Mouse (Mus musculus): ENCODE measurements around the gene Olfr983. TPM values are rescaled to one million over a fixed set of nuclear protein-coding genes. Genes with fewer than 3 reads are reported as not detected.

The Olfr983 gene
- total RNA-seq (2015), result not detected in 2 replicates
- total RNA-seq (2017), result not detected in 2 replicates

- ATAC-seq (ENCODE audit: poor library complexity, severe bottlenecking), result no peak
These were observed at the start of gene Olfr983 for GRCm38 (mm10) chr9:40093495-40093894. Gene Olfr983 (minus strand): TSS chr9:40093595.

GRCm38 (mm10) chr9:40141544-40141943 is 48.1 kb upstream of the Olfr983 start:
- ATAC-seq (ENCODE audit: poor library complexity, severe bottlenecking), result no peak

DNA sequence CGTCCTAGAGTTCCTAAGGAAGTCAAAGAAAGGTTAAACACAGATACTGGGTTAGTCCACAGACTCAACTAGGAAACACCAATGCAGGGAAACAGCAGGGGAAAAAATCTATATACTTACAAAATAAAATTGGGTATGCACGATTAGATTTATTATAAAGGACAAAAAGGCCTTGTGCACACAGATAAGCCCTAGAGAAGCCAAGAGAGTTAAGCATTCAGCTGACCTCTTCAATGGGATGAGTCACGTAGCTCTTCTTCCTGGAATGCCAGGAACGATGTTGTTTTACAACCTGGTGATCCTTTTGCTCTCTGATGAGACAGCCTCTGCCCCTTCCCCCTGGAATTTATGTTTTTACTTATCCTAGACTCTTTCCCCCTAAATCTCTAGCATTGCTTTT is 46.1 kb upstream of the Olfr983 start:
- ATAC-seq (ENCODE audit: poor library complexity, severe bottlenecking), result no peak

DNA sequence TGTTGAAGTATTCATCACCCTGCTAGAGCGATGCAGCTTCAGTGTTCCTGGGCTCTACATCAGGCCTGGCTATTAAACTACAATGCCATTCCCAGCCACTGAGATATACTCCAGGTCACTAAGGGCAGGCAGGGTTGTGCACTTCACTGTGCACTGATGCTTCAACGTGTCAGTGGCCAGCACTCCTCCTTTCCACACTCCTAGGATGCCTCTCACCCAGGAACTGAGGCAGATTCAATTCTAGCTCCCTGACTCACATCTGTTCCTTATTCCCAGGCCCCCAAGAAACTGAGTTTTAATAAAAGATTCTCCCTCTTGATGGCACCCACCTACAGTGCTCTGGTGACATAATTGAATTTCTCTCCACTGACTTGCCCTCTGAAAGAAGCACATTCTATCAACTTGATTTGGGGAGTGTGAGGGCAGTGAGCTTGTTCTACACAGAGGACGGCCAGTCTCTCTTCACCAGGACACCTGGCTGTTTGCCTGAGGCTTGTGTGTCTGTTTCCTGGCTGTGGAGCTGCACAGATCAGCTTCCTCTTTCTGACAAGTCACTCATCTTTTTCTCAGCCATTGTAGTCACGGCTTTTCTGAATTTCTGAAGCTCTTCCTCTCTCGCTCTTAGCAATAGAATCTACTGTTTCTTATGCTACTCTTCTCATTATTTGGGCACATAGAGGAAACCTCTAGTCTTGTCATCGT is 43.7 kb upstream of the Olfr983 start:
- ATAC-seq (ENCODE audit: poor library complexity, severe bottlenecking), result peak; percentile 87

DNA sequence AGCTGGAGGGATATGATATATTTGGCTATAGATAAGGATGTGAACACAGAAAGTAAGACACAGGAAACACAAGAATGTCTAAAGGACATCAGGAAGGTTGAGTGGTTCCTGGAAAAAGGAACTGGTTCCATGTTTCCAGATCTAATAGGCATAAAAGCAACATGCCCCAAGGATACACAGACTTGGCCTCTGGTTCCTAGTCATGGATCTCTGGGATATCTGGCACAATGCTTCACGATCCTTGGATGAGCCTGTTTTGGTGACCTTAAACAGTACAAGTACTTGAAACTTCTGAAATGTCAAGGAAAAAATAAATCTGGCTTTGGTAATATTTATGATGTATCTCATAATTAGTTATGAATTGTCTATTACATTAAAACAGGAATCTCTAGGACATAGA is 37.2 kb upstream of the Olfr983 start:
- ATAC-seq (ENCODE audit: poor library complexity, severe bottlenecking), result no peak

DNA sequence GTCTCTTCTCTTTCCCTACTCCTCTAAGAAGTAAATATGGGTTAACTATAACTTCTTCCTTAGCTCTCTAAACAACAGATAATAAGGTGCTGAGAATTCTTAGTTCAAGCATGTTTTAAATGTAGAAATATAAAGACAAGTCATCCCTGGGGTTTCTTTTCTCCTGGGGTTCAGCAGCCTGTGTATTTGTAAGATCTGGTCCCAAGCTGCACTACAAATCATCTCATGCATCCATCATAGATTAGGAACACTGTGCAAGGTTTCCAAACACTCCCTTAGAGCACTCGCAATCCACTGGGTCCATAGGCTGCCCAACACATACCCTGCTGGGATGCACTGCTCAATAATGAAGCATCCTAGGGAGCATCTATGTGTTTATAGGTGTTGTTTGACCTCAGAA is 36.7 kb upstream of the Olfr983 start, which contains the start of gene Olfr985:
Gene Olfr985 (minus strand): TSS at position 101 of the 400 bp plus-strand sequence.
- ATAC-seq (ENCODE audit: poor library complexity, severe bottlenecking), result no peak

- no peak for ATAC-seq (ENCODE audit: poor library complexity, severe bottlenecking)
These were observed 23.9 kb upstream of the Olfr983 start for GRCm38 (mm10) chr9:40117287-40117659.

DNA sequence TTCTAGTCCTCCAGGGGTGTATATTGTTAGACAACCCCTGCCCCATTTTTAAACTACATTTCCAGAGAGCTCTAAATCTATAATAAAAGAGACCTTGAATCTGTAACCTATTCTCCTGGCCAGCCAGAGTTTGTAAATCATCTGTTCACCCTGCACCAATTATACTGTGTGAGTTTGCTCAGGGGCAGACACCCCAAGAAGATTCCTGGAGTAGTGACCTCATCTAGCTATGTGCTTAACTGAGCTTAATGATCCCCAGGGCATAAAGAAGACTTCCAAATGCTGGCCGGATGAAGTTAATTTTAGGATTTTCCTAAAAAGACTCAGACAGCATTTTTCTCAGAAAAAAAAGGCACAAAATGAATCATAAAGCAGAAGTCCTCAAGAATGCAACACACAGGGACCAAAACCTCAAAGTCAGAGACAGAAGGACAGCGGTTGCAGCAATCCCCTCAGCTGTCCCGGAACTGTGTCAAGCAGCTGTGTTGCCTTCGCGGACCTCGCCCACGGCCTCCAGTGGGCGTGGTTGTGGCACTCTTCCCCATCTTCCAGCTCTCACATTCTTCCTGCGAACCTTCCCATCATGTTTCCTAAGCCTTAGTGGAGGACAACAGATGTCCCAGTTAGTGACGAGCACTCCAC is 23.4 kb upstream of the Olfr983 start:
- peak; percentile 100 for ATAC-seq (ENCODE audit: poor library complexity, severe bottlenecking)

- no peak for ATAC-seq (ENCODE audit: poor library complexity, severe bottlenecking)
These were observed 20.7 kb upstream of the Olfr983 start, which contains the start of gene Olfr984 for GRCm38 (mm10) chr9:40114106-40114505. Gene Olfr984 (minus strand): TSS chr9:40114206.

GRCm38 (mm10) chr9:40094769-40095168 is 1.4 kb upstream of the Olfr983 start:
- no peak for ATAC-seq (ENCODE audit: poor library complexity, severe bottlenecking)

- ATAC-seq (ENCODE audit: poor library complexity, severe bottlenecking), result no peak
These were observed 19.9 kb downstream of the Olfr983 start, which contains the start of gene Olfr982 for GRCm38 (mm10) chr9:40073529-40073928. Gene Olfr982 (plus strand): TSS chr9:40073829.

GRCm38 (mm10) chr9:40050138-40050537 is 43.3 kb downstream of the Olfr983 start:
- ATAC-seq (ENCODE audit: poor library complexity, severe bottlenecking), result no peak

Other genes with a start within 250 kb of the Olfr983 start
- gene Olfr972, start 227.2 kb downstream of the Olfr983 start, total RNA-seq (2015), result not detected in 2 replicates
- not detected in 2 replicates for gene Olfr972, start 227.2 kb downstream of the Olfr983 start, total RNA-seq (2017)
- not detected in 2 replicates for gene Olfr229, start 186.3 kb downstream of the Olfr983 start, total RNA-seq (2015)
- gene Olfr229, start 186.3 kb downstream of the Olfr983 start, total RNA-seq (2017), result not detected in 2 replicates
- not detected in 2 replicates for gene Olfr974, start 156.1 kb downstream of the Olfr983 start, total RNA-seq (2015)
- not detected in 2 replicates for gene Olfr974, start 156.1 kb downstream of the Olfr983 start, total RNA-seq (2017)
- not detected in 2 replicates for gene Olfr975, start 141.5 kb downstream of the Olfr983 start, total RNA-seq (2015)
- gene Olfr975, start 141.5 kb downstream of the Olfr983 start, total RNA-seq (2017), result not detected in 2 replicates
- gene Olfr976, start 132.5 kb downstream of the Olfr983 start, total RNA-seq (2015), result not detected in 2 replicates
- gene Olfr976, start 132.5 kb downstream of the Olfr983 start, total RNA-seq (2017), result not detected in 2 replicates
- not detected in 2 replicates for gene Olfr978, start 101.5 kb downstream of the Olfr983 start, total RNA-seq (2015)
- not detected in 2 replicates for gene Olfr978, start 101.5 kb downstream of the Olfr983 start, total RNA-seq (2017)
- gene Olfr979, start 90.1 kb downstream of the Olfr983 start, total RNA-seq (2015), result not detected in 2 replicates
- gene Olfr979, start 90.1 kb downstream of the Olfr983 start, total RNA-seq (2017), result not detected in 2 replicates
- not detected in 2 replicates for gene Olfr980, start 84.0 kb downstream of the Olfr983 start, total RNA-seq (2015)
- gene Olfr980, start 84.0 kb downstream of the Olfr983 start, total RNA-seq (2017), result not detected in 2 replicates
- gene Olfr981, start 72.1 kb downstream of the Olfr983 start, total RNA-seq (2015), result not detected in 2 replicates
- gene Olfr981, start 72.1 kb downstream of the Olfr983 start, total RNA-seq (2017), result not detected in 2 replicates
- not detected in 2 replicates for gene Olfr982, start 19.8 kb downstream of the Olfr983 start, total RNA-seq (2015)
- gene Olfr982, start 19.8 kb downstream of the Olfr983 start, total RNA-seq (2017), result not detected in 2 replicates
- not detected in 2 replicates for gene Olfr984, start 20.6 kb upstream of the Olfr983 start, total RNA-seq (2015)
- gene Olfr984, start 20.6 kb upstream of the Olfr983 start, total RNA-seq (2017), result 0.04 TPM in 1 of 2 replicates, not detected in the other
- gene Olfr985, start 36.6 kb upstream of the Olfr983 start, total RNA-seq (2015), result not detected in 2 replicates
- not detected in 2 replicates for gene Olfr985, start 36.6 kb upstream of the Olfr983 start, total RNA-seq (2017)
- gene Tmem225, start 54.5 kb upstream of the Olfr983 start, total RNA-seq (2015), result not detected in 2 replicates
- gene Tmem225, start 54.5 kb upstream of the Olfr983 start, total RNA-seq (2017), result not detected in 2 replicates
- not detected in 2 replicates for gene Olfr986, start 87.3 kb upstream of the Olfr983 start, total RNA-seq (2015)
- not detected in 2 replicates for gene Olfr986, start 87.3 kb upstream of the Olfr983 start, total RNA-seq (2017)
- gene Zfp202, start 98.7 kb upstream of the Olfr983 start, total RNA-seq (2015), result 1.9 and 2.0 TPM in 2 replicates
- gene Zfp202, start 98.7 kb upstream of the Olfr983 start, total RNA-seq (2017), result 1.4 and 1.6 TPM in 2 replicates
- 0.87 TPM in 1 of 2 replicates, not detected in the other for gene Scn3b, start 175.6 kb upstream of the Olfr983 start, total RNA-seq (2015)
- not detected in 2 replicates for gene Scn3b, start 175.6 kb upstream of the Olfr983 start, total RNA-seq (2017)

Data from megakaryocyte, adult 5-6 weeks (primary cell).